Mouse (Mus musculus): ENCODE data around the gene 1700042G07Rik. TPM values are rescaled to one million over a fixed set of nuclear protein-coding genes. Genes with fewer than 3 reads are reported as not detected.

The 1700042G07Rik gene
- polyA plus RNA-seq, 1 experiment: not detected

- no peak for DNase-seq (ENCODE audit: low read depth)
- TF ChIP-seq CTCF (IDR thresholded peaks at IDR 0.05; ENCODE audit: borderline replicate concordance, extremely low read depth, insufficient read depth, insufficient read length): no peak
- TF ChIP-seq POLR2A (IDR thresholded peaks at IDR 0.05; ENCODE audit: borderline replicate concordance, extremely low read depth, insufficient read depth, insufficient read length, poor library complexity, severe bottlenecking): no peak
Observed at GRCm38 (mm10) chr4:116164759-116165554, 8.2 kb upstream of the 1700042G07Rik start.

DNA sequence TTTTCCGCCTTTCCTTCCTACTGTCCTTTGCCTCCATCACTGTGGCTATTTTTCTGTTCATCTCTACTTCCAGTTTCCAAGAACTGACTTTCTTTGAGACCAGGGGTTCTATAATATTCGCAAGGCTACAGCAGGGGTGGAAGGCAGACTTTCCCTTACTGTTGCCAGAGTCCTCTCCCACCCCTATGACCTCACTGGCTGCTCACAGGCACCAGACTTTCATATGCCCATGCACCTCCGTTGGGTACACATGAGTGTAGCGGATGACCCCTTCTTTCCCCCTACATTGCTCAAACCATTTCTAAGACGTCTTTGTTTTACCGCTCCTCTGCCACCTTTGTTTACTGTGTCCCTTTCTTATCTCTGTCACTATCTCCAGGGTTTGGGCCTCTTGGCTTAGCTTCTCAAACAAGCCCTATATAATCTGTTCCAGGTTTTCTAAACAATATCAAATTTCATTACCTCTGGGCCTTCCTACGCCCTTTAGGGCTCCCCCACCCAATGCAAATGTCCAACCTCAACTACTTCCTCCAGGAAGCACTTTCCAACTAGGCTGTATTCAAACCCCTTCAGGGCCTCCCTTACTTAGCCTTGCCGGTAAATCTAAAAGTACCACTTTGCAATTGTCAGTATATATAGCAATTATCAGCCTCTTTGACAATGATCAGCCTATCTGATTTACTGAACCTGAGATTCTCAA, 7.3 kb upstream of the 1700042G07Rik start:
- DNase-seq (ENCODE audit: low read depth): no peak
- no peak for TF ChIP-seq CTCF (IDR thresholded peaks at IDR 0.05; ENCODE audit: borderline replicate concordance, extremely low read depth, insufficient read depth, insufficient read length)

- no peak for DNase-seq (ENCODE audit: low read depth)
- TF ChIP-seq CTCF (IDR thresholded peaks at IDR 0.05; ENCODE audit: borderline replicate concordance, extremely low read depth, insufficient read depth, insufficient read length): no peak
- TF ChIP-seq POLR2A (IDR thresholded peaks at IDR 0.05; ENCODE audit: borderline replicate concordance, extremely low read depth, insufficient read depth, insufficient read length, poor library complexity, severe bottlenecking): no peak
Observed at GRCm38 (mm10) chr4:116167404-116167803, 5.8 kb upstream of the 1700042G07Rik start, which contains the start of gene Tspan1. Tspan1 (minus strand) TSS chr4:116167601.

GRCm38 (mm10) chr4:116168617-116169352, 4.4 kb upstream of the 1700042G07Rik start:
- peak; percentile 72 for DNase-seq (ENCODE audit: low read depth)
- TF ChIP-seq CTCF (IDR thresholded peaks at IDR 0.05; ENCODE audit: borderline replicate concordance, extremely low read depth, insufficient read depth, insufficient read length): peak; percentile 73; the same call in 1 of the 2 replicates
- no peak for TF ChIP-seq POLR2A (IDR thresholded peaks at IDR 0.05; ENCODE audit: borderline replicate concordance, extremely low read depth, insufficient read depth, insufficient read length, poor library complexity, severe bottlenecking)

DNA sequence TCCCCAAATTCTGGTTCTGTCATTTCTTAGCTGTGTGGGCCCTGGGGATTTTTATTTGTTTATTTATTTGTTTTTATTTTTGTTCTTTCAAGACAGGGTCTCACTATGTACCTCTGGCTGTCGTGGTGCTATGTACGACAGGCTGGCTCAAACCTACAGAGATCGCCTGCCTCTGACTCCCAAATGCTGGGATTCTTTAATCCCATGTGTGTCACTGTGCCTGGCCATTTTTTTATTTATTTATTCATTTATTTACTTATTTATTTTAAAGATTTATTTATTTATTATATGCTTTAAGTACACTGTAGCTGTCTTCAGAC, 3.9 kb upstream of the 1700042G07Rik start:
- TF ChIP-seq POLR2A (IDR thresholded peaks at IDR 0.05; ENCODE audit: borderline replicate concordance, extremely low read depth, insufficient read depth, insufficient read length, poor library complexity, severe bottlenecking) (no peak), CTCF (IDR thresholded peaks at IDR 0.05; ENCODE audit: borderline replicate concordance, extremely low read depth, insufficient read depth, insufficient read length) (no peak)
- DNase-seq (ENCODE audit: low read depth): no peak

GRCm38 (mm10) chr4:116173752-116174151, 580 bp downstream of the 1700042G07Rik start:
- DNase-seq (ENCODE audit: low read depth): no peak
- no peak for TF ChIP-seq POLR2A (IDR thresholded peaks at IDR 0.05; ENCODE audit: borderline replicate concordance, extremely low read depth, insufficient read depth, insufficient read length, poor library complexity, severe bottlenecking)
- TF ChIP-seq CTCF (IDR thresholded peaks at IDR 0.05; ENCODE audit: borderline replicate concordance, extremely low read depth, insufficient read depth, insufficient read length): no peak

DNA sequence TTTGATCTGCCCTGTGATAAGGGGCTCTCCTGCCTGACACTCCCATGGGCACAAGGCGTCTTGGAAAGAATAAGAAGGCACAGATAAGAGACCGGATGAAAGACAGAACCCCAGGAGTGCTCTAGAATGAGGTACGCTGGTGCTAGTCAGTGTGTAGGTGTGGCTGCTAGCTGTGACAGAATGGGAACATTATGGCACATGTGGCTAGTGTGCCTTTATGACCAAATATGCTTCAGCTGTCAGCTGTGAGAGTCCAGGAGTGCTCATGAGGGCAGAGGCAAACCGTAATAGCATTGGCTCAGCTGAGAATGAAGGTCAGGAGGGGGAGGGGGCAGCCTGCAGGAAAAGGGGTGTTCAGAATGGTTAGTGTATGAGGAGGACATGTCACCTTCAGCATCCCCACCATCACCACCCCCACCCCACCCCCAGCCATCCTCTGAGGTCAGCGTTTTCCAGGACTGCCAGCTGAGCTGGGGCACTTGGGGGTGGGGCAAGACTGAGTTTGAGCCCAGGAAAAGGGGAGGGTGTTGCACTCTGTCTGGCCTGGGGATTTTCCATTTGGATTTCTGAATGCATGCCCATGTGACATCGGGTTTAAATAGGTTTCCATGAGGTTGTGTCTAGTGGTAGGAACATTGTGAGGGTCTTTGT, 1.4 kb downstream of the 1700042G07Rik start:
- TF ChIP-seq CTCF (IDR thresholded peaks at IDR 0.05; ENCODE audit: borderline replicate concordance, extremely low read depth, insufficient read depth, insufficient read length): no peak
- TF ChIP-seq POLR2A (IDR thresholded peaks at IDR 0.05; ENCODE audit: borderline replicate concordance, extremely low read depth, insufficient read depth, insufficient read length, poor library complexity, severe bottlenecking): no peak
- DNase-seq (ENCODE audit: low read depth): peak; percentile 22

DNA sequence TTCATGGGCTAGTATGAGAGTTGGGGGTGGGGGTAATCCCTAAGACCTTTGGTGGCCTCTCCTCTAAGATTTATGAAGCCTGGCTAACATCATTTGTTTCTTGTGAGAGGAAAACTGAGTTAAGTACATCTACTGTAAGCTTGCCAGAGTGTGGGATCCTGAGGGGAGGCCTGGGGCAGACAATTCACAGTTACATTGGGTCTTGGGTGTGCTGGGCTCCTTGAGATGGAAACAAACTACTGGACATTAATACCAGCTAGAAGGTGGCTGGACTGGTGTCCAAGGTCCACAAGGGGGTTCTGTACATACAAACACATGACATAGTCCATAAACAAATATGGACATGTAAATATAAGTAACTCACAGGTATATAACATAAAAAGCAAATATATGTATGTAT, 2.0 kb downstream of the 1700042G07Rik start:
- TF ChIP-seq CTCF (IDR thresholded peaks at IDR 0.05; ENCODE audit: borderline replicate concordance, extremely low read depth, insufficient read depth, insufficient read length) (no peak), POLR2A (IDR thresholded peaks at IDR 0.05; ENCODE audit: borderline replicate concordance, extremely low read depth, insufficient read depth, insufficient read length, poor library complexity, severe bottlenecking) (no peak)
- DNase-seq (ENCODE audit: low read depth): no peak

- DNase-seq (ENCODE audit: low read depth): peak; percentile 47
Observed at GRCm38 (mm10) chr4:116175711-116176542, 2.8 kb downstream of the 1700042G07Rik start.

GRCm38 (mm10) chr4:116176543-116176988, 3.4 kb downstream of the 1700042G07Rik start:
- peak; percentile 85 for DNase-seq (ENCODE audit: low read depth)
- TF ChIP-seq POLR2A (IDR thresholded peaks at IDR 0.05; ENCODE audit: borderline replicate concordance, extremely low read depth, insufficient read depth, insufficient read length, poor library complexity, severe bottlenecking): no peak
- no peak for TF ChIP-seq CTCF (IDR thresholded peaks at IDR 0.05; ENCODE audit: borderline replicate concordance, extremely low read depth, insufficient read depth, insufficient read length)

More at GRCm38 (mm10) chr4:116175711-116176542, 2.8 kb downstream of the 1700042G07Rik start:
- TF ChIP-seq CTCF (IDR thresholded peaks at IDR 0.05; ENCODE audit: borderline replicate concordance, extremely low read depth, insufficient read depth, insufficient read length) (no peak), POLR2A (IDR thresholded peaks at IDR 0.05; ENCODE audit: borderline replicate concordance, extremely low read depth, insufficient read depth, insufficient read length, poor library complexity, severe bottlenecking) (no peak)
